Mouse (Mus musculus) megakaryocyte, adult 5-6 weeks (primary cell): ENCODE measurements at regions not wholly inside any gene's neighbourhood (a gene's known extent, or its start where the extent isn't known, plus 50 kb on each side); places are given as distances from the start of the nearest gene placed in this dataset.
A peak's percentile ranks its signal among the peaks of the same experiment; 100 is the strongest.

Experiments
- ATAC-seq: 2 replicates; pipeline ENCODE4 v1.8.0; 2016; ENCODE audit warnings: mild to moderate bottlenecking, inconsistent platforms; ENCODE audit not compliant: poor library complexity, severe bottlenecking

DNA sequence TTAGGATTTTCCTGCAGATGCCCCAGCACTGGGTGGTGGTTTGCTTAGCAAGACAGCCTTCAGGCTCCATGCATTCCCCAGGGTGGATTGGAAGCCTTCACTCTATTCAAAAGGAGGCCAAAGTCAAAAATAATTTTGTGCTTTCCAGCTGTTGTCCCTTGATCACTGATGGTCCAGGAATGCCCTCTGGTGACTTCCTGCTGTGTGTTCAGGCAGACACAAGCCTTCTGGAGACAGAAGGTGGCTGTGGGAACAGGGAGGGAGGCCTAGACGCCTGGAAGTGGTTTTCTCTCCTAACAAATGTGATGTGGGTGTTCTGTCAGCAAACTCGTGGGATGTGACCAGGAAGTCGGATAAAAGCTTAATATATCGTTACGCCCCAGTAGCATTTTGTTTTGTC lies 81.3 kb downstream of the Atp6ap1l start:
- no peak for ATAC-seq

DNA sequence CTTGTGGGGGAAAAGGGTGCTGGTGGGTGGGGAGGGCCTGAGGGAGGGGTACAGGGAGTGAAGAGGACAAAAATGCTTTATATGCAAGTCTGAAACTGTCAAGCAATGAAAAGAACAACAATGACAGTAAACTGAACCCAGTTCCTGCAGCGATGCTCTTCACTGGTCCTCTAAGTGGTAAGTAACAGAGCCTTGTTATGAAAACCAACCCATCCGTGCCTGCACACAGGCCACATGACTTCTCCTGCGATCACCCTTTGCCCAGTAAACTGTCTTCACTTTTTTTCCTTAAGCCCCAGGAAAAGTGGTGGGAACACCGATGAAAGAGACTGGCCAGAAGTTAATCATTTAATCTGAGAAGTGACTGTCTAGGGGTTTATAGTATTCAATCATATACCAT lies 83.3 kb downstream of the Atp6ap1l start:
- no peak for ATAC-seq

DNA sequence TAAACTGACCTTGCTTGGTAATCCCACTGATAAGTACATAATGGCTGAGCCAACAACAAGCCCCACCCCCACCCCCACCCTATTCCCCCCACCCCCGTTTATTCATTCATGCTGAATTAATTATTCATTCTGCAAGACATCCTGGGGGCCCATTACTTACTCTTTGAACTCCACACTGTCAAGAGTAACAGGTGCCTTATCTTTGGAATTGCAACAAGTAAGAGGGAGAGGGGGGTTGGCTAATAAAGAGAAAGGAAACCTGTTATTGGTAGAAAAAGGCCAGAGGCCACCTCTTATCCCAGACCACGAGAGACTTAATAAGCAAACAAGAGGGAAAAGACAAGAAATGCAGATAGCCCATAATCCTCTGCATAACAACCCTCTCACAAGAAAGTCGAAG lies 84.7 kb downstream of the Atp6ap1l start:
- no peak for ATAC-seq

DNA sequence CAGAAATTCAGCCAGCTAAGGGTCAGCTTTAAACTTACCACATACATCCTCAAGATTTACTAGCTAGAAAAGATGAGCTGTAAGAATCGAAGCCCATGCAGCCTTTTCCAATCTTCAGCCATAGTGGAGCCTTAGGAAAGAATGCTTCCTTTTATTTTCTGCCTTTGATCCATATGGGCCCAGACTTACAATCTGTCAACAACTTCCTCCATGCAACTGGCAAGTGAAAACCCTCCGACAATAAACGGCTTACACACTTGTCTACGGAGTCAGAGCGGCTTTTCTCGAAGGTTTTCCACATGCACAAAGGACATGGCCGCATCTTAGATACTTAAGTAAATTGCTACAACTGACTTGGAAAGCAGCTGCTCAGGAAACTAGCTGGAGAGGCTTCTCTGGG lies 85.2 kb downstream of the Atp6ap1l start:
- no peak for ATAC-seq

- ATAC-seq: no peak
Measured at GRCm38 (mm10) chr13:90814174-90814865, 90.8 kb downstream of the Atp6ap1l start.

GRCm38 (mm10) chr13:90810011-90810410 lies 95.1 kb downstream of the Atp6ap1l start:
- ATAC-seq: no peak

DNA sequence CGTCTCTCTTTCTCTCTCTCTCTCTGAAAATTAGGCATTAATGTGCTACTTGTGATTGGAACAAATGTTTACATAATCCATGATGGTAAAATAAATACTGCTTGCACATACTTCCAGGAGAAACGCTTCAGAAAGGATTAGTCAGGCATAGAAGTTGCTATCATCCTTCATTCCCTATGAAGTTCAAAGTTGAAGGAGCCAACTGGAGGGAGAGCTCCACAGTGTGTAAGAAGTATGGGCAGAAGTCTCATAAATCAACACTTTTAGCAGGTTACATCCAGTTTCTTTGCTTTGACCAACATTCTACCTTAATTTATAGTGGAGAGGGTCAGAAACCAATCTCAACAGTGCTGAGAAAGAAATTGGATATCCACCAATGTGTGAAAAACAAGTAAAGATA lies 105.5 kb downstream of the Atp6ap1l start:
- no peak for ATAC-seq

DNA sequence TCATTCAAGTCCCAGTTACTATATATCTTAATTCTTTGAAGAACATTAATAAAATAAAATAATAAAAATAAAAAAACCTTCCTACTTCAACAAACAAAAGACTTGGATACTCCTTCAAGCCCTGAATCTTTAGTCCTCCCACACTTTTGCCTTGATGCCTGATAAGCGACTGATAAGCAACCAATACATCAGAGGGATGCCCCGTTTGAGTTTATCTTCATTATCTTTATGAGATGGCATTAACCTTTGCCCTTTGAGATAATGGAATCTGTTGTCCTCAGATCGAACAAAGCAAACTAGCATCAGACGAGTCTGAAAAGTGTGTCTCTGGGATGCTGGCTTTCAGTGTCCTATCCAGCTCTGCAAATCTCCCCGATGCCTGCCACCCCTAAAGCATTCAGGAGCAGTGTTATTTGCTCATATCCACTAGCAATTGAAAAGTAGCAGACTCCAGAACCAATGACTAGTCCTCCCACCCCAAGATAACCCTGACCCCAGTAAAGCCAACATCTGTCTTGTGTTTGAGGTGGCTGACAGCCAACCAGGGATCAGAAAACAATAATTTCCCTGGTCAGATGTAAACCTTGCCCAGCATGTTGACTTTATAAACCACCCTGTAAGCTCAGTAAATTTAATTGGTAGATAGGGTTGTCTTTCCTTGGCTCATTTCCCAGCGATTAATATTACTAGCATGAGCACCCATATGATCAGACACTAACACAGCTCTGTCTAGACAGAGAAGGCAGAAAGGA lies 106.2 kb downstream of the Atp6ap1l start:
- ATAC-seq: no peak

GRCm38 (mm10) chr13:90798381-90798780 lies 106.8 kb downstream of the Atp6ap1l start:
- ATAC-seq: no peak

GRCm38 (mm10) chr13:90797209-90797608 lies 107.9 kb downstream of the Atp6ap1l start:
- no peak for ATAC-seq

DNA sequence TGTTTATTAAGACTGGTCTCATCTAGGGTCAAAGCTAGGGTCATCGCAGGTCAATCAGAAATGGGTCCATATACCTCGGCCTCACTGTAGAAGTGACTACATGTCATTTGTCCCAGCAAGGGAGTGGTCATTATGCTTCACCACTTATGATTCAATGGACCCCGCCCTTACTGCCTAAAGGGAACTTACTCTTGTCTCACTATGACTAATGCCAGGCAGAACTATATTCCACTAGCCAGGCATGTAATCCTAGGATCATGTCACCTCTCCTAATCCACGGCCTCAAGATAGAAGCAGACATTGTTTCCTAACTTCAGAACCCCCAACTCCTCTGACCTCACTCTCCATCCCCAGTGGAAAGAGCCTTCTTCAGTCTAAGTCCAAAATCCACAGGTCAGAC lies 108.3 kb downstream of the Atp6ap1l start:
- 0 out of 2 replicates have a peak, but pooled peaks have one; percentile 24 for ATAC-seq

DNA sequence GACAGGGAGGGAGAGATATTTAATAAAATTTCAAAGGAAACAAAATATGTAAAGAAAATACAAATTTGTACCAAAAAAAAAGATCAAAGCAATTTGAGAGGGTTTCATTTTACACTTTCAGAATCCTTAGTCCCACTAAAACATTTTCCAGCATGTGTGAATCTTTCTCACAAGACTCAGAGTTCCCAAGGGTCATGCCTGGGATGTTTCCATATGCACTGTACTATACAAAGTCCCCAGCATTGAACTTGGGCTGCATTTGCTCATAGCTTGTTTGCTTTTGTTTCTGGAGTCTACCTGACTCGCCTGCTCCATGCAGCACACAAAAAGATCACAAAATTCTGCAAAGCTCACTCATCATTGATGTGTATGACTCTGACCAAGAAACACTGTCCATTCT lies 122.7 kb downstream of the Atp6ap1l start:
- ATAC-seq: no peak

DNA sequence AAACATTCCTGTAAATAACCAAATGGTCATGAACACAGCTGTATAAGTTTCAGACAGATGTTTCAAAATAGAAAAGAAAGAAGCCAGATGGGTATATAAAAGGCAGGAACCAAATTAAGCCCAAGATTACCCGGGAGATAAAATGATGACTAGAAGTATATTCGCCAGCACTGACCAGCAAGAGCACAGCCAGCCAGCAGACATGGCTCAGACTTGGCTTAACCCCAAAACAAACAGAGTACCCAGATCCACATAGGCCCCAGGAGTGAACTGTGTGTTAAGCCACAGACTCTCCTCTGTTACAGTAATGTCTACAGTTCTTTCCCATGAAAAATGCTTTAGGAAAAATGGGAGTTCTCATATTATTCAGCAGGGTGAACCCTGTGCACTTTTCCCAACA lies 123.2 kb downstream of the Atp6ap1l start:
- ATAC-seq: no peak

DNA sequence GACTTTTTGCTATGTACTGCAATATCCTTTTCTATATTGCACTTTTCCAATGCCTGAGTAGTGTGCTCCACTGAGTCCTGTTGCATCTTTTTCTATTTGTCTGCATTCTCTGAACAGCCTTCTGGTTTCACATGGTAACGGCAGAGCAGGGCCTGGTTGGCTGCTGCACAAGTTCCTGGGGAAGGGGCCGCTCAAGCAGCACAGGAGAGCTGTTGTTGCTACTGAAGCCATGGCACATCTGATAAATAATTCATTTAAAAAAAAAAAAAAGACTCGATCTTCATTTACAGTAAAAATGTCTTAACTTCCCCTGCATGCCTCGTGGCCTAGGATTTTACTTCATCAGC lies 127.2 kb downstream of the Atp6ap1l start:
- no peak for ATAC-seq

- no peak for ATAC-seq
Measured at GRCm38 (mm10) chr13:90777123-90777951, 127.8 kb downstream of the Atp6ap1l start.

GRCm38 (mm10) chr13:90762154-90762553 lies 143.0 kb downstream of the Atp6ap1l start:
- no peak for ATAC-seq

DNA sequence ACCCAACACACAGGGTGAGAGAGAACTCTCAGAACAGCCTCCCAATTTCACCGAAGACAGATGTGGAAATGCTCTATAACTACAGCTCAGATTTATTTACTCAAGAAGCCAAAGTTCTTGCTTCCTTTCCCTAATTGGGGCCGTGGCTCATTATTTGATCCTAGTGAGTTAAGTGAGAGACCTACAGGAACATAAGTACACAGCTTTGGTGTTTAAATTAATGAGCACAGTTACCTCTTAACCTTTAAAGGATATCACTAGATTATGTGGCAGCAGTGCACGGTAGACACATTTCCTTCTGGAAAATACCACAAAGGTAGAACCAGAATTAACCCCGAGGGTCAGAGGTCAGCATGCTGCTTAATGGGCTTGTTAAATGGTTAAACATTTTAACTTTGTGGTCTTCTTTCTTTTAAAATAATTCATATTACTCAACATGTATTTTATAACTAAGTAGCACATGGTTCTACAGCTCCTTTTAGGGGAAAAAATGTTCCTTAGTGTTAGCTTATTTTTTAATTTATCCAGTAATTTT lies 144.6 kb downstream of the Atp6ap1l start:
- ATAC-seq: no peak

DNA sequence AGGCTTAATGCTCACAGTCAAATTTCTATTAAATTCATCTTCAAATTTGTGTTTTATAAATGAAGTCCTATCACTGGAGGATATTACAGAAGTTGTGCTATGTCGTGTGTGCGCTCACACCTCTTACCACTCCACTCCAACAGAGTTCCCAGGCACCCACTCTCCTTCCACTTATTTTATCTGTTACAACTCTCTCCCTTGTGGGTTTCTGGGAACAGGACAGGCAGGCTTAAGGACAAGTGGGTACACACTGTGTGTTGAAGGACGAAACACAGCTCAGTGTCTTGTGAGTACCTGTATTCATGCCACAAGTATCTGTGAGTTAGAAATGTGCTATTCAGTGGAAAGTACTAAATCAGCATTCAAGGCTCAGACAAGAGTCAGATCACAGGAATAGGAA lies 150.7 kb downstream of the Atp6ap1l start:
- ATAC-seq: no peak

DNA sequence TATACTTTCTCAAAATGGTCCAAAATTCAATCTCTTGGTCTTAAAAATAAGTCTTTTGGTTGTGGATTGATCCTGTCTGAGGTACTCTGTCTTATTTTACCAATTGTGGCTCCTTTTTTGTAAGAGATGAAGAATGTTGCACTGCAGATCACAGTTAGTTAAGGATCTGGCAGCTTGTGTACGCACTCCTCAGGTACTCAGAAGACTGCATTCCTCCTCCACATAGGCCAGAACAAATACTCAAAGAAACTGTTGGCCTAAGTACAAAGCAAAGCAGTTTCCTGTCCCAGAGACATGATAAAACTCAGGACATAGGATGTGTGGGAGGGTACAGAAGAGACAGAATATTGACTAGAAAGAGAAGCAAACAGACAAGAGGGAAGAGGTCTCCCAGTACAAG lies 155.4 kb downstream of the Atp6ap1l start:
- no peak for ATAC-seq

DNA sequence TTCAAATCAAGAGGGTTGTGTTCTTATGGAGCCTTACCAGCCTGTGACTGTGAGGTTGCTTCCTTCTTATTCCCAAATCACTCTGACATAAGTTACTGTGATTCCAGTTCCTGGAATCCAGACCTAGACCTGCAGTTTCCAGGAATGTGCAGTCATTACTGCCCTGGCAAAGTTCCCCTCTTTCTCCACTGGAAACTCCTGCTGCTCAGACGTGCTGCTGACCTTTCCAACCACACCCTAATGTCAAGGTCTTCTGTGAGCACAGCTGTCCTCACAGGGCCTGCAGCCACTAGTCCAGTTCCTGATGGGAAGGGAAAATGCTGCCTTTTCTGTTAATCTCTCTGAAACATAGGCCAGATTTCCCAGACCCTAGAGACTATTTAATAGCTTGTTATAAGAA lies 160.1 kb downstream of the Atp6ap1l start:
- no peak for ATAC-seq

- no peak for ATAC-seq
Measured at GRCm38 (mm10) chr13:90742615-90743402, 162.3 kb downstream of the Atp6ap1l start.
